Mouse (Mus musculus) gastrocnemius, adult 2 months (tissue): ENCODE data around the gene Gm45234. TPM values are rescaled to one million over a fixed set of nuclear protein-coding genes. Genes with fewer than 3 reads are reported as not detected.

ENCODE experiments used
- DNase-seq: peaks from one replicate; pipeline ENCODE4 v3.0.0; 2022
- H3K27ac ChIP-seq: fragments of 200-600 bp; 2 replicates; pipeline ENCODE4 v1.8.1; 2022; ENCODE audit warnings: mild to moderate bottlenecking
- H3K4me3 ChIP-seq: fragments of 200-600 bp; 2 replicates; pipeline ENCODE4 v1.8.1; 2022; ENCODE audit warnings: mild to moderate bottlenecking, moderate library complexity
- CTCF ChIP-seq: fragments of 200-600 bp; IDR thresholded peaks from 2 replicates; pipeline ENCODE4 v1.8.1; 2022; ENCODE audit warnings: antibody characterized with exemption, mild to moderate bottlenecking, moderate library complexity
- intact Hi-C: fragments of 180-260 bp; cut with DNase I; formaldehyde crosslinking; loops from one replicate; pipeline ENCODE4 v1.15.1; 2025
- total RNA-seq, 2 experiments: library from RNA; stranded (reverse); gene quantifications; 2 replicates each; pipeline ENCODE4 v1.2.3; 2021

The Gm45234 gene
- total RNA-seq, 2 experiments from 2014 or later, result not detected

GRCm38 (mm10) chr6:124729850-124730705 lies 25.7 kb downstream of the Gm45234 start:
- DNase-seq, result no peak
- intact Hi-C loops, result loop anchor here (10.0 kb wide), 1 partner anchor 165 kb away; no protein-coding TSS in a partner anchor

GRCm38 (mm10) chr6:124728621-124729020 lies 27.2 kb downstream of the Gm45234 start:
- Histone ChIP-seq H3K27ac (no peak overlapping the region), H3K4me3 (no peak overlapping the region)
- intact Hi-C loops, result no loop called here
- no peak for DNase-seq
- no peak for TF ChIP-seq CTCF

More at GRCm38 (mm10) chr6:124729850-124730705, 25.7 kb downstream of the Gm45234 start:
- Histone ChIP-seq H3K4me3 (0 out of 2 replicates have a peak overlapping the region, but pooled peaks have one; percentile 19), H3K27ac (no peak overlapping the region)
- no peak for TF ChIP-seq CTCF

GRCm38 (mm10) chr6:124724472-124724871 lies 31.3 kb downstream of the Gm45234 start:
- Histone ChIP-seq H3K4me3 (no peak overlapping the region), H3K27ac (no peak overlapping the region)
- DNase-seq, result no peak
- intact Hi-C loops, result no loop called here
- TF ChIP-seq CTCF, result no peak

GRCm38 (mm10) chr6:124723541-124723940 lies 32.3 kb downstream of the Gm45234 start:
- intact Hi-C loops, result no loop called here
- H3K27ac ChIP-seq, result no peak overlapping the region
- TF ChIP-seq CTCF, result no peak
- no peak overlapping the region for H3K4me3 ChIP-seq
- DNase-seq, result no peak

- no peak for TF ChIP-seq CTCF
- Histone ChIP-seq H3K4me3 (no peak overlapping the region), H3K27ac (no peak overlapping the region)
- intact Hi-C loops, result no loop called here
- no peak for DNase-seq
Measured at GRCm38 (mm10) chr6:124722876-124723473, 32.8 kb downstream of the Gm45234 start.

GRCm38 (mm10) chr6:124720904-124721303 lies 34.9 kb downstream of the Gm45234 start:
- DNase-seq, result no peak
- Histone ChIP-seq H3K27ac (no peak overlapping the region), H3K4me3 (no peak overlapping the region)
- intact Hi-C loops, result no loop called here
- TF ChIP-seq CTCF, result no peak

DNA sequence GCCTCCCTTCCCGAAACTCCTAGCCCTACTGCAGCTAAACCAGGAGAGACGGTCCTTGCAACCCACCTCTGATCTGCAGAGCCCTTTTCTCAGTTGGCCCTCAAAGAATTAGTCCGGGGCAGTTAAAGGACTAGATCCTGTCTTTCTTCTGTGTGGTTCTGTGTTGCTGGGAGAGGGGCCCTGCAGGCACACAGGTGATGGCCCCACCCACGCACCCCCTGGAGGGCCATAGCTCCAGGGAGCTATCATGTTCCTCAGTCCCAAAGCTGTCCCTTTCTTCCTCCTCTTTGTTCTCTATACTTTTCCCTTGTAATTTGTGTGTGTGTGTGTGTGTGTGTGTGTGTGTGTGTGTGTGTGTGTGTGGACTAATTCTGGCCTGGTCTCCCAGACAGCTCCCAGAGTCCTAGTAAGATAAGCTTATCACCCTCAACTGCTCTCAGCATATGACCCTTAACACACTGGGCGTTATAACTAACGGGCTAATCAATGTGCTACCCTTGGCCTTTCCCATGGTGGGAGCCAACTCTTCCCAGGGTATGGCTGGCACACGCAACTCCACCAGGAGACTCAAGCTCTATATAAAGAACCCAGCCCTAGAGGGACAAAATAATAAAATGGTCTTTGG lies 36.4 kb downstream of the Gm45234 start:
- TF ChIP-seq CTCF, result no peak
- intact Hi-C loops, result no loop called here
- Histone ChIP-seq H3K27ac (no peak overlapping the region), H3K4me3 (no peak overlapping the region)
- no peak for DNase-seq

DNA sequence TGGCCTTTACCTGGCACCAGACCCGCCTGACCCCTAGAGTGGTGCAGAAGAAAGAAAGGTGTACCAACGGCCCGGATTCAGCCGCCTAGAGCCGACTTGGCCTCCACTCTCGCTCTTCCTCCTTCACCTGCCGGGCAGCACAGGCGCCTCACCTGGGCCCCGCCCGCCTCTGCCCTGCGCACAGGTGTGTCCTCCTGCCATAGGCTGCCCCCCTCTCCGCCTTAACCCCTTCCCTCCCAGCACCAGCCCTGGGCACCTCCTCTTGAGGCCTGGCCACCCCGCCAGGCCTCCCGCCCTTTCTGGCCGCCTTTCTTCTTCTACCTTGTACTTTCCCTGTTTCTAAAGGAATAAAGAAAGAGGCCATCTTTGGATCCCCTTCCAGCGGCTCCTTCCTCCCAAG lies 37.1 kb downstream of the Gm45234 start:
- intact Hi-C loops, result no loop called here
- no peak for TF ChIP-seq CTCF
- no peak for DNase-seq
- H3K27ac ChIP-seq, result no peak overlapping the region
- no peak overlapping the region for H3K4me3 ChIP-seq

GRCm38 (mm10) chr6:124717968-124718367 lies 37.9 kb downstream of the Gm45234 start:
- intact Hi-C loops, result no loop called here
- Histone ChIP-seq H3K27ac (no peak overlapping the region), H3K4me3 (no peak overlapping the region)
- TF ChIP-seq CTCF, result no peak
- no peak for DNase-seq

GRCm38 (mm10) chr6:124716864-124717490 lies 38.8 kb downstream of the Gm45234 start:
- peak; percentile 54 for TF ChIP-seq CTCF
- peak; percentile 57 for DNase-seq
- Histone ChIP-seq H3K27ac (no peak overlapping the region), H3K4me3 (no peak overlapping the region)
- intact Hi-C loops, result no loop called here

DNA sequence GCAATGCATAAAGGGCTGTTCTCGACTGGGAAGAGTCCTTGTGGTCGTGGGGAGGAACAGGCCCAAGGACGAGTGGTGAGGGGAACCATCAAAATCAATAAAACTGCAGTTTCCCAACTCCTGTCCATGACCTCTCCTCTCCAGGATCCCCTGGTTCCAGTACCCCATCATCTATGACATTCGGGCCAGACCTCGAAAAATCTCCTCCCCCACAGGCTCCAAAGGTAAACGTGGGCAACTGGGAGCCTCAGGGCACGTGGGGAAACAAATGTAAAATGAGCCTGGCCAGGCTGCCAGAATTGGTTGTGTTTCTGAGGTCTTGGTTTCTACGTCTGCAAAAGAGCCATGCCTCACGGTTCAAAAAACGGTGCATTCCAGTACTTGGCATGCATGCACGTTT lies 42.9 kb downstream of the Gm45234 start:
- intact Hi-C loops, result loop anchor here (1.0 to 5.0 kb wide), 4 partner anchors 31 to 324 kb away; partner anchors contain the start of genes Ing4 and Zfp384

GRCm38 (mm10) chr6:124711824-124712782 lies 43.7 kb downstream of the Gm45234 start, which contains the start of the genes Emg1 and Phb2:
TSS of gene Emg1 (minus strand) at chr6:124712178.
TSS of gene Phb2 (plus strand) at chr6:124712336.
- TF ChIP-seq CTCF, result no peak; the same call in 1 of the 2 replicates
- DNase-seq, result peak; percentile 99
- intact Hi-C loops, result loop anchor here (1.0 to 5.0 kb wide), 4 partner anchors 32 to 325 kb away; partner anchors contain the start of genes Ing4 and Zfp384
- Histone ChIP-seq H3K4me3 (peak within 1 kb of the TSS; percentile 100), H3K27ac (peak within 1 kb of the TSS; percentile 98)

More for the DNA sequence above, 42.9 kb downstream of the Gm45234 start:
- Histone ChIP-seq H3K4me3 (peak overlapping the region; percentile 100), H3K27ac (peak overlapping the region; percentile 98)
- no peak for DNase-seq
- no peak for TF ChIP-seq CTCF
